Mouse (Mus musculus) hindbrain, postnatal 0 days (tissue): ENCODE measurements around the gene Iqgap1. TPM values are rescaled to one million over a fixed set of nuclear protein-coding genes. Genes with fewer than 3 reads are reported as not detected.

Experiments
- ATAC-seq: fragments of 200-750 bp; cut with Nextera tagmentation; 2 replicates; pipeline ENCODE4 v1.8.0; 2017; ENCODE audit warnings: mild to moderate bottlenecking, moderate TSS enrichment, moderate library complexity
- DNase-seq: peaks from one replicate; pipeline ENCODE4 v3.0.0-alpha.2; 2015; ENCODE audit warnings: low spot score
- H3K27ac ChIP-seq: fragments of 300-500 bp; sonication (generic); 2 replicates; pipeline ENCODE4 v1.5.1; 2014; ENCODE audit warnings: mild to moderate bottlenecking
- H3K27me3 ChIP-seq: fragments of 300-500 bp; sonication (generic); 2 replicates; pipeline ENCODE4 v1.6.1; 2014; ENCODE audit warnings: low read length, mixed read lengths; ENCODE audit not compliant: insufficient read depth
- H3K36me3 ChIP-seq: fragments of 300-500 bp; sonication (generic); 2 replicates; pipeline ENCODE4 v1.6.1; 2014; ENCODE audit warnings: low read length, mixed read lengths; ENCODE audit not compliant: insufficient read depth
- H3K4me1 ChIP-seq: fragments of 300-500 bp; sonication (generic); 2 replicates; pipeline ENCODE4 v1.6.1; 2014; ENCODE audit warnings: antibody characterized with exemption, low read length, mixed read lengths; ENCODE audit not compliant: insufficient read depth
- H3K4me2 ChIP-seq: fragments of 300-500 bp; sonication (generic); 2 replicates; pipeline ENCODE4 v1.6.1; 2014; ENCODE audit warnings: low read depth, mild to moderate bottlenecking, low read length, moderate library complexity, mixed read lengths
- H3K4me3 ChIP-seq: fragments of 300-500 bp; sonication (generic); 2 replicates; pipeline ENCODE4 v1.5.1; 2014; ENCODE audit warnings: low read length
- H3K9ac ChIP-seq: fragments of 300-500 bp; sonication (generic); replicated peaks from 2 replicates; pipeline ENCODE4 v1.6.1; 2014; ENCODE audit warnings: mild to moderate bottlenecking, low read length, moderate library complexity, mixed read lengths
- H3K9me3 ChIP-seq: fragments of 300-500 bp; sonication (generic); 2 replicates; pipeline ENCODE4 v1.6.1; 2016; ENCODE audit warnings: low read length, mixed read lengths
- CTCF ChIP-seq: IDR thresholded peaks from 2 replicates; pipeline ENCODE4 v1.5.1; 2016; ENCODE audit warnings: antibody characterized with exemption, control low read depth, low read depth
- WGBS: fragments of 180-500 bp; shearing (Covaris S2); extraction: QIAGEN DNeasy Blood & Tissue Kit; methylation state at CpG from one replicate; pipeline ENCODE4 v1.1.7; 2014; 5-methylcytosine and 5-hydroxymethylcytosine counted together
- polyA plus RNA-seq: library from polyadenylated mRNA; unstranded; fragments of >200 nt; fragmentation: Nextera tagmentation; extraction: Ambion mirVana; gene quantifications from 2 replicates; pipeline ENCODE4 v1.2.1, GENCODE M21; 2015
- total RNA-seq: library from RNA; depleted of rRNA; stranded (reverse); fragments of >200 nt; gene quantifications from 2 replicates; pipeline ENCODE4 v1.2.3, GENCODE M21; 2014

The Iqgap1 gene
- total and polyA plus RNA-seq, 2 experiments from 2014 or later = 15.7 to 29.4 TPM

DNA sequence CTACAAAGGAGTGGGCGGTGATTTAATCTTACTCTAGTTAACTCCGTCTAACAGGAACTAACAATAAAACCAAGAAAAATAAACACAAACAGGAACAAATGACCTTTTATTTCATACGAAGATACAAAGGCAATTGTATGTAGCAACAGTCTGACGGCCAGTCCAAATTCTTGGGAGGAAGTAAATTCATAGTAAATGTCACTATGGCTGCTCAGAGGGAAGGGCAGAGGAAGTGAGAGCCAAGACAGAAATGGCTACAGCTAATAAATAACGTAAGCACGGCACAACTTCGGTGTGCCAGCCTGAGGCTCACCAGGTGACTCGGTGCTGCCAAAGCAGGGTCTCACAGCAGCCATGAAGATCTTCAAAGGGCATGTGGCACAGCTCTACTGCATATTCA lies 114.3 kb downstream of the Iqgap1 start:
- Histone ChIP-seq H3K4me3 (no peak overlapping the region), H3K9me3 (no peaks in the 10 kb centered on the region), H3K36me3 (peaks cover 15% of the 10 kb centered on the region), H3K4me2 (no peak overlapping the region), H3K27me3 (no peaks in the 10 kb centered on the region), H3K4me1 (no peaks in the 10 kb centered on the region), H3K27ac (no peak overlapping the region), H3K9ac (no peak overlapping the region)
- DNase-seq (no peak), ATAC-seq (no peak)
- WGBS = 79% methylated on average over 8 of the region's 8 CpGs
- no peak for TF ChIP-seq CTCF

DNA sequence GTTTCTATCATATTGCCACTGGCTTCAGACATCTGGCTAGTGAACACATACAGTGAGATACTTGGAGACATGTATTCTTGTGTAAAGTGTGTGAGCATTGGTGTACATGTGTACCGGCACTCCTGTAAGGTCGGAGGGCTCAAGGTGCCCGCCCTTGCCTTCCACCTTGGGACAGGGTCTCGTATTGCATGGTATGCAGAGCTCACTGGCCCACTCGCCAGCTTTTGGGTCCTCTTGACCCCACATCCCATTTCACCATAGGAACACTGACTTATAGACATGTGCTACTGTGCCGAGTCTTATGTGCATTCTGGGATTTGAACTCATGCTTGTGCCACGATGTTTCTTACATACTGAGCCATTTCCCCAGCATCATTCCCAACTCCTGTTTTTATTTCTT lies 115.4 kb downstream of the Iqgap1 start:
- Histone ChIP-seq H3K27ac (no peak overlapping the region), H3K4me3 (no peak overlapping the region), H3K4me1 (no peaks in the 10 kb centered on the region), H3K4me2 (no peak overlapping the region), H3K9me3 (no peaks in the 10 kb centered on the region), H3K9ac (no peak overlapping the region), H3K27me3 (no peaks in the 10 kb centered on the region), H3K36me3 (peaks cover 11% of the 10 kb centered on the region)
- no peak for ATAC-seq
- no peak for DNase-seq
- 89% methylated on average over 7 of the region's 7 CpGs for WGBS
- TF ChIP-seq CTCF = no peak

- Histone ChIP-seq H3K4me3 (no peak overlapping the region), H3K9ac (no peak overlapping the region), H3K27ac (no peak overlapping the region), H3K4me2 (no peak overlapping the region), H3K27me3 (no peaks in the 10 kb centered on the region), H3K9me3 (no peaks in the 10 kb centered on the region), H3K36me3 (no peaks in the 10 kb centered on the region), H3K4me1 (no peaks in the 10 kb centered on the region)
- DNase-seq (no peak), ATAC-seq (no peak)
- no peak for TF ChIP-seq CTCF
- 81% methylated on average over 4 of the region's 4 CpGs for WGBS
Observed at GRCm38 (mm10) chr7:80704066-80704465, 121.7 kb downstream of the Iqgap1 start.

DNA sequence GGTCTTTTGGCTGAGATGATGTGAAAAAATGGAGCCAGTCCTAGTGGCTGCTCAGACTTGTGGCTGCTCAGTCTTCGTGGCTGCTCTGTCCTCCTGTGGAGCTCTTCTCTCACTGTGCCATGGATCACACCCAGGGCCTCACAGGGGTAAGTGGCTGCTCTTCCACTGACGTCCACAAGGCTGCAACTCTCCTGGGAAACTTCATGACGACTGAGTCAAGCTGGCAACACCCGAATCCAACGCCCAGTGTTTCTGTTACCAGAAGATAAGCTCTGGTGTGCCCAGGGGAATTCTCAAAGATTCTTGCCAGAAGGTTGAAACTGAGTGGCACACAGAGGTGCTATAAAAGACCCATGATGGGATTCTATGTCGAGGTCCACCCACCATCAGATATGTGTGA lies 123.3 kb downstream of the Iqgap1 start:
- Histone ChIP-seq H3K9ac (no peak overlapping the region), H3K36me3 (no peaks in the 10 kb centered on the region), H3K4me2 (no peak overlapping the region), H3K4me3 (no peak overlapping the region), H3K4me1 (no peaks in the 10 kb centered on the region), H3K27me3 (no peaks in the 10 kb centered on the region), H3K27ac (no peak overlapping the region), H3K9me3 (no peaks in the 10 kb centered on the region)
- DNase-seq (no peak), ATAC-seq (no peak)
- no peak for TF ChIP-seq CTCF
- 70% methylated on average over 6 of the region's 6 CpGs for WGBS

DNA sequence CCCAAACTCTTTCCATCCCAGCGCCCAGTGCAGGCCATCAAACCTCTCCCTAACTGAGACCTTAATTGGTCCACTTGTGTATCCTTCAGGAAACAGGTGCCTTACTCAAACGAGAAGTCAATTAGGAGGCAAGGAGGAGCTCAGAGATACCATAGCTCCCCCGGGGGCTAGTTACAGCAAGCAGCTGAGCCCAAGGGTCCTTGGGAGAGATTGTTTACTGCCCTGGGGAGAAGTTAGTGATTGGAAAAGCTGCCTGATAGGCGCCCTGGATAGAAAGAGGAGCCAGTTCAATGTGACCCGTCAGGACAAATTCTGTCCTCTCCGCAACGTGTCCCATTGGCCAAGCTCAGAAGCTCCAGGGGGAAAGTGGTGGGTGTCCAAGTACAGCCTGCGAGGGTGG lies 126.1 kb downstream of the Iqgap1 start:
- DNase-seq (no peak), ATAC-seq (no peak)
- Histone ChIP-seq H3K27ac (no peak overlapping the region), H3K4me3 (no peak overlapping the region), H3K27me3 (no peaks in the 10 kb centered on the region), H3K4me2 (no peak overlapping the region), H3K9ac (no peak overlapping the region), H3K4me1 (no peaks in the 10 kb centered on the region), H3K9me3 (no peaks in the 10 kb centered on the region), H3K36me3 (no peaks in the 10 kb centered on the region)
- TF ChIP-seq CTCF = no peak
- WGBS = 74% methylated on average over 8 of the region's 8 CpGs

DNA sequence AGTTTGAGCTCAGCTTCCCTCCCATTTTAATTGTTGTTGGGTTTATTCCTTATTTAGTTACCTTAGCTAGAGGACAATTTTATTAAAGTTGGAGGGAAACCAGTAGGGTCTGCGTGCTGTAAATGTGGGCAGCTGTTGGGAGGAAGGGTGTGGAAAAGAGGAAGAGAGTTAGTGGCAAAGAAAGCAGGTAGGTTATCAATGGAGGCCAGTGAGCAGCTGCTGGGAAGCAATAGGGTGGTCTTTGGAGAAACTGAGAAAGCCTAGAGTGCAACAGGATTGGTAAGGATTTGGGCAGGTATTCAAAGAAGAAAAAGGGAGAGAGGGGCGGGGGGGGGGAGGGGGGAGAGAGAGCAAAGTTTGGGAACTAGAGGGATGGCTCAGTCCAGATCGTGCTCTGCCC lies 126.8 kb downstream of the Iqgap1 start:
- H3K9ac ChIP-seq = no peak overlapping the region
- H3K27ac ChIP-seq = no peak overlapping the region
- H3K4me1 ChIP-seq = no peaks in the 10 kb centered on the region
- H3K9me3 ChIP-seq = no peaks in the 10 kb centered on the region
- ATAC-seq = no peak
- WGBS = 86% methylated on average over 3 of the region's 3 CpGs
- H3K4me2 ChIP-seq = no peak overlapping the region
- TF ChIP-seq CTCF = no peak
- H3K27me3 ChIP-seq = no peaks in the 10 kb centered on the region
- no peaks in the 10 kb centered on the region for H3K36me3 ChIP-seq
- no peak for DNase-seq
- no peak overlapping the region for H3K4me3 ChIP-seq

DNA sequence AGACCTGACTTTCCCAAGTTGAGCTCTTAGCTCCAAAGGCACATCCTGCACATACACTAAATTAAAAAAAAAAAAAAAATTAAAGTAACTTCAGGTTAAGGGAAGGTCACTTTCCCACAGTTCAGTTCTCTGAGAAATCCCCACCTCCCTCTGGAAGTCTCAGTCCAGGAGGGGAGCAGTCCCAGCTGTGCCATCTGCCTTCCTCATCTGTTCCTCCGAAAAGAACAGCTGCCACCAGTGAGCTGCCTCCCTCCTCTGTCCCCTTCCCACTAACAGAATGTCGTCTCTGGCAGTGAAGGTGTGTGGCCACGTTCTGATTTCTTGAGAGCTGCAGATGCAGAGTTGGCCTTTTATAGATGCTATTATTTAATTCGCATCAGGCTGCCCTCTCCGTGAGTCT lies 127.9 kb downstream of the Iqgap1 start:
- 60% methylated on average over 5 of the region's 5 CpGs for WGBS
- no peak overlapping the region for H3K27ac ChIP-seq
- no peaks in the 10 kb centered on the region for H3K27me3 ChIP-seq
- no peak for TF ChIP-seq CTCF
- ATAC-seq (no peak), DNase-seq (no peak)
- H3K4me1 ChIP-seq = no peaks in the 10 kb centered on the region
- H3K9me3 ChIP-seq = no peaks in the 10 kb centered on the region
- no peaks in the 10 kb centered on the region for H3K36me3 ChIP-seq
- H3K4me3 ChIP-seq = no peak overlapping the region
- no peak overlapping the region for H3K4me2 ChIP-seq
- H3K9ac ChIP-seq = no peak overlapping the region
